Mouse (Mus musculus) heart, embryonic 14.5 days (tissue): ENCODE data around the gene Daam1. TPM values are rescaled to one million over a fixed set of nuclear protein-coding genes. Genes with fewer than 3 reads are reported as not detected.
A peak's percentile ranks its signal among the peaks of the same experiment; 100 is the strongest.

Experiments used
- ATAC-seq: fragments of 200-750 bp; cut with Nextera tagmentation; 2 replicates; pipeline ENCODE4 v1.8.0; 2017; ENCODE audit warnings: low read depth, moderate TSS enrichment; ENCODE audit not compliant: insufficient number of reproducible peaks, insufficient read depth, low FRiP score
- H3K27ac ChIP-seq, 2 experiments: fragments of 200-500 bp in 1 of 2; fragments of 300-500 bp in 1 of 2; sonication (generic) in 1 of 2; replicated peaks in 1 of 2; 2 replicates each; pipeline ENCODE4 v1.5.1; 2012 to 2014; ENCODE audit warnings: low read depth in 2 of 2, low read length in 2 of 2, control low read depth in 1 of 2, mild to moderate bottlenecking in 1 of 2, mixed read lengths in 1 of 2; ENCODE audit not compliant: control insufficient read depth in 1 of 2, insufficient read depth in 1 of 2
- H3K27me3 ChIP-seq: fragments of 300-500 bp; sonication (generic); 2 replicates; pipeline ENCODE4 v1.6.1; 2014; ENCODE audit warnings: mild to moderate bottlenecking, low read length, control low read depth; ENCODE audit not compliant: control insufficient read depth, insufficient read depth
- H3K36me3 ChIP-seq: fragments of 300-500 bp; sonication (generic); 2 replicates; pipeline ENCODE4 v1.6.1; 2014; ENCODE audit warnings: mild to moderate bottlenecking, control low read depth, low read length, mixed read lengths; ENCODE audit not compliant: control insufficient read depth, insufficient read depth
- H3K4me1 ChIP-seq, 2 experiments: fragments of 200-500 bp in 1 of 2; fragments of 300-500 bp in 1 of 2; sonication (generic) in 1 of 2; 2 replicates each; pipeline ENCODE4 v1.6.1; 2012 to 2014; ENCODE audit warnings: low read length in 2 of 2, control low read depth in 1 of 2, mixed read lengths in 1 of 2; ENCODE audit not compliant: control insufficient read depth in 2 of 2, insufficient read depth in 2 of 2
- H3K4me2 ChIP-seq: fragments of 300-500 bp; sonication (generic); 2 replicates; pipeline ENCODE4 v1.6.1; 2014; ENCODE audit warnings: mild to moderate bottlenecking, low read length
- H3K4me3 ChIP-seq, 2 experiments: fragments of 200-500 bp in 1 of 2; fragments of 300-500 bp in 1 of 2; sonication (generic) in 1 of 2; 2 replicates each; pipeline ENCODE4 v1.5.1; 2012 to 2014; ENCODE audit warnings: low read length in 2 of 2, mild to moderate bottlenecking in 2 of 2, control low read depth in 1 of 2, low read depth in 1 of 2, moderate library complexity in 1 of 2; ENCODE audit not compliant: control insufficient read depth in 1 of 2, insufficient read depth in 1 of 2
- H3K9ac ChIP-seq: fragments of 300-500 bp; sonication (generic); 2 replicates; pipeline ENCODE4 v1.6.1; 2014; ENCODE audit warnings: mild to moderate bottlenecking, low read length
- H3K9me3 ChIP-seq: fragments of 300-500 bp; sonication (generic); 2 replicates; pipeline ENCODE4 v1.6.1; 2016; ENCODE audit warnings: low read length, control low read depth; ENCODE audit not compliant: control insufficient read depth
- WGBS: fragments of 180-500 bp; shearing (Covaris S2); extraction: QIAGEN DNeasy Blood & Tissue Kit; methylation state at CpG from one replicate; pipeline ENCODE4 v1.1.7; 2014; 5-methylcytosine and 5-hydroxymethylcytosine counted together
- polyA plus RNA-seq: library from polyadenylated mRNA; unstranded; fragments of >200 nt; fragmentation: Nextera tagmentation; extraction: Ambion mirVana; gene quantifications from 2 replicates; pipeline ENCODE4 v1.2.1, GENCODE M21; 2014

Gene Daam1
- polyA plus RNA-seq, 1 experiment from 2014 or later = 33.3 TPM

DNA sequence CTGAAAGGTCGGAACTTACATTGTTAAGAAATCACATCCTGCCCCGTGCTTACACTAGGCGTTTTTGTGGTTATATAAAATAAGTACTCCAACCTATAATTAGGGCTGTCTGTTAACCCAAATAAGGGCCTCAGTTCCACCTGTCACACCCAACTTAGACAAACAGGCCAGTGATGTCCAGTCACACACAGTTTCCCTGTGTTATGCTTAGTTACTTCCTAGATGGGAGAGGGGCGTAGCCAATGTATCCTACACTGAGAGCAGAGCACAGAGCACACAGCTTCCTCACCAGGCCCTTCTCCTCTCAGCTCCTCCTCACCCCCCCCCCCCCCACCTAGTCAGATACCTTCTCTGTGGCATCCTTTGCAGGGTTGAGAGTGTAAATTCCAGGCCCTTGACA is 41.5 kb downstream of the Daam1 start:
- H3K9me3 ChIP-seq = no peaks in the 10 kb centered on the region
- H3K27me3 ChIP-seq = no peaks in the 10 kb centered on the region
- H3K27ac ChIP-seq = no peak overlapping the region
- WGBS = 83% methylated on average over 4 of the region's 4 CpGs
- H3K36me3 ChIP-seq = peaks cover 27% of the 10 kb centered on the region
- H3K4me2 ChIP-seq = no peak overlapping the region
- H3K4me1 ChIP-seq = peaks cover 26 to 62% of the 10 kb centered on the region in 2 experiments
- ATAC-seq = no peak
- H3K9ac ChIP-seq = no peak overlapping the region
- no peak overlapping the region for H3K4me3 ChIP-seq

DNA sequence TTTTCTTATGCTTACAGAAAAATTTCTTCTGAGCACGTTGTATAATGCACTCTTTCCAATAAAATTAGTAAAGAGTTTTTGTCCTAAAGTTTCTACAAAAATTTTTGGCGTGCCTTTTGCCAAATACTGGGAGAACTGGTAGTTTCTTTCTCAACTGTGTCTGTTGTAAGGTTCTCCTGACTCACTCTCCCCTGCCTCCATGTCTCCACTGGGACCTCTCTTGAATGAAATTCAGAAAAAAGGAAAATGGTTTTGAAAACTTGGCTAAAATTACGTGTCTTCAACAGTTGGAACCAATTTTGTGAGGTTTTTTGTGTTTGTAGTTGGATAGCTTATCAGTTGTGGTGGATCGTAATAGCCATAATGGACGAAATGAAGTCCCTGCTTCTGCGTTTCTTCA is 43.7 kb downstream of the Daam1 start:
- 89% methylated on average over 6 of the region's 6 CpGs for WGBS
- no peak for ATAC-seq
- H3K9ac ChIP-seq = no peak overlapping the region
- H3K9me3 ChIP-seq = no peaks in the 10 kb centered on the region
- no peak overlapping the region for H3K4me3 ChIP-seq
- H3K27ac ChIP-seq = no peak overlapping the region
- no peaks in the 10 kb centered on the region for H3K27me3 ChIP-seq
- H3K36me3 ChIP-seq = peaks cover 27% of the 10 kb centered on the region
- H3K4me1 ChIP-seq = peaks cover 20 to 62% of the 10 kb centered on the region in 2 experiments
- H3K4me2 ChIP-seq = no peak overlapping the region

DNA sequence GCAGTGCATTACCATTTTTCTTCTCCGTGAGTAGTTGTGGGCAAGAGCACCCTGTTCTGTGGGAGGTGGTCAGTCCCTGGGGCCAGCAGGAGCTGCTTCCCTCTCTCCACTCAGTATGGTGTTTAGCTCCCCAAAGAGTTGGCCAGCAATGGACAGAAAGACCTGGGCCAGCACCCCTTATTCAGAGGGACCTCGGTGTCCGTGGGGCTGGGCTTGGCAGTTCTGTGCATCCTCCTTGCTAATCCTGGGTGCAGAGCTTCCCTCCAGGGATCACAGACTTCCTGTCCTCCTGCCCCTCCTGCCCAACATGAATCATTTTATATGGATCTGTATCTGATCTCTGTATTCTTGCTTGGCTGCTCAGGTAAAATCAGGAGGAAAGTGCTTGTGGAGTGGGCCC is 44.1 kb downstream of the Daam1 start:
- no peak for ATAC-seq
- WGBS = 72% methylated on average over 3 of the region's 3 CpGs
- H3K4me3 ChIP-seq = no peak overlapping the region
- H3K27ac ChIP-seq = peak overlapping the region in 1 of 2 experiments; percentile 3; a peak in 1 of 4 replicates
- peaks cover 26% of the 10 kb centered on the region for H3K36me3 ChIP-seq
- no peak overlapping the region for H3K4me2 ChIP-seq
- H3K27me3 ChIP-seq = no peaks in the 10 kb centered on the region
- no peak overlapping the region for H3K9ac ChIP-seq
- peaks cover 19 to 61% of the 10 kb centered on the region in 2 experiments for H3K4me1 ChIP-seq
- no peaks in the 10 kb centered on the region for H3K9me3 ChIP-seq

DNA sequence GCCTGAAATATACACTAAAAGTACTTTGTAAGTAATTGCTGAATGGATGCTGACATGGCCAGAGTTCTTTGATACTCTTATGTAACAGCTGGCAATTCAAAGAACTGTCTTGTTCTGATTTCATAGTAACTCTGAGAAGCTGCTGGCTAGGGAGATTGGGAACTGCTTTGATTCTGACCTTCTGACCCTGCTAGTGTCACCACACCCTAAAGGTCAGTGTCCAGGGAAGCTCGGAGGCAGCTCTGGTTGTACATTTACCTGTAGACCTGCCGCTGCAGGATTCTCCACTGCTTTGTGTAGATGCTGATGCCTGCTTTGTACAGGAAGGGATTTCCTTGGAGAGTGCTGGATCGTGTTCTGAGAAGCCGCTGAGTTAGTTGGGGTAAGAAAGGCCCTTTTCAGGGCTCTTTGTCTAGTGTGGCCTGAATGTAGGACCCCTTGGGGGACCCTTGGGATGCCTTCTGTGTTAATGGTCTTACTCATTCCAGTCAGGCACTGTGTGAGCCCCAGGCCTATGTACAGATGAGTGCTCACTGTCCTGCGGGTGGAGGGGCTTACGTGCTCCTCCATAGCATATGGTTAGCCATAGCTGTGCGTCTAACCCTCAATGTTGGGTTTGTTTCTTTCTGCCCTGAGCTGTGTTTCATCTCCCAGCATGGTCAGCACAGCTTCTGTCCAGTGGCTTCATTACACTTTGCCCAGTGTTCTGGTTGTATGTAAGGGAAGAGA is 45.0 kb downstream of the Daam1 start:
- H3K9me3 ChIP-seq = no peaks in the 10 kb centered on the region
- 87% methylated on average over 7 of the region's 7 CpGs for WGBS
- peaks cover 18 to 60% of the 10 kb centered on the region in 2 experiments for H3K4me1 ChIP-seq
- H3K4me3 ChIP-seq = no peak overlapping the region
- H3K27ac ChIP-seq = no peak overlapping the region
- no peak overlapping the region for H3K4me2 ChIP-seq
- no peaks in the 10 kb centered on the region for H3K27me3 ChIP-seq
- ATAC-seq = no peak; the same call in 1 of the 2 replicates
- no peak overlapping the region for H3K9ac ChIP-seq
- peaks cover 20% of the 10 kb centered on the region for H3K36me3 ChIP-seq

DNA sequence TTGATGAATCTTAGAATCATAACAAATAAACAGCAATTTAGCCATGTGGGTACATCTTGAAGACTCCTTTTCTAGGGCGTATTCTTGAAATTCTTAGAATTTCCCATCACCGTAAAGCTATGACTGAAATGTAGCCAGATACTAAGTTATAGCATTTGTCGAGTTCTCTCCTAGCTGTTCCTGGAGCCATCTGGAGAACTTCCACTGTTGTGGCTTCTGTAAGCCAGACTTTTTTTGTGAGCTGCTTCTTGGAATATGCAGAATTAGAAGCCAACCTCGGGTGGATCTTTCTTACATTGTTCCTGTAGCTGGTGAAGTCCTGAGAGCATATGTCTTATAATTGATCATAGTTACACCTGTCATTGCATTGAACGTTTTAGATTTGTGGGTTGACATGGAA is 50.1 kb downstream of the Daam1 start:
- Histone ChIP-seq H3K27me3 (no peaks in the 10 kb centered on the region), H3K9ac (no peak overlapping the region), H3K4me1 (peaks cover 51 to 94% of the 10 kb centered on the region in 2 experiments), H3K36me3 (peaks cover 4% of the 10 kb centered on the region; the same call in 1 of the 2 replicates), H3K4me3 (no peak overlapping the region), H3K4me2 (no peak overlapping the region), H3K9me3 (no peaks in the 10 kb centered on the region), H3K27ac (peak overlapping the region in 1 of 2 experiments; percentile 44; a peak in 1 of 4 replicates)
- 75% methylated on average over 5 of the region's 5 CpGs for WGBS
- no peak for ATAC-seq

DNA sequence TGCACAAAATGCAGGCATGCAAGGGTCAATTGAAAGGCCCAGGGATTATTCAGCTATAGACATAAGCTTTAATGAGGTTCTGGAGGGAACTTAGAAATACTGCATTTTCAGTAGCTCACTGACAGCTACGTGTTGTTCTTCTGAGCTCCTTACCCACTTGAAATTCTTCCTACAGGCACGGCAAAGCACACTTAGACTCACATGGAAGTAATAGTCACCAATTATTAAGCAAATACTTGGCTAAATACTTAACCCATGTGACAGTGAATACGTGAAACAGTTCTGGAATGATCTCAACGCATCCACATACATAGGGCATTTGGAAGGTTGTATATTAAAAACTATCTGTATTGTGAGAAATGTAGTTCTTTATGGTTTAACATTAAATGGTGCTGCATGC is 50.6 kb downstream of the Daam1 start:
- no peak overlapping the region for H3K4me2 ChIP-seq
- H3K4me1 ChIP-seq = peaks cover 52 to 94% of the 10 kb centered on the region in 2 experiments
- peak overlapping the region in 1 of 2 experiments; percentile 44; a peak in 2 of 4 replicates for H3K27ac ChIP-seq
- H3K9me3 ChIP-seq = no peaks in the 10 kb centered on the region
- H3K4me3 ChIP-seq = no peak overlapping the region
- no peak for ATAC-seq
- H3K36me3 ChIP-seq = no peaks in the 10 kb centered on the region; the same call in 1 of the 2 replicates
- H3K27me3 ChIP-seq = no peaks in the 10 kb centered on the region
- 58% methylated on average over 4 of the region's 4 CpGs for WGBS
- H3K9ac ChIP-seq = no peak overlapping the region

DNA sequence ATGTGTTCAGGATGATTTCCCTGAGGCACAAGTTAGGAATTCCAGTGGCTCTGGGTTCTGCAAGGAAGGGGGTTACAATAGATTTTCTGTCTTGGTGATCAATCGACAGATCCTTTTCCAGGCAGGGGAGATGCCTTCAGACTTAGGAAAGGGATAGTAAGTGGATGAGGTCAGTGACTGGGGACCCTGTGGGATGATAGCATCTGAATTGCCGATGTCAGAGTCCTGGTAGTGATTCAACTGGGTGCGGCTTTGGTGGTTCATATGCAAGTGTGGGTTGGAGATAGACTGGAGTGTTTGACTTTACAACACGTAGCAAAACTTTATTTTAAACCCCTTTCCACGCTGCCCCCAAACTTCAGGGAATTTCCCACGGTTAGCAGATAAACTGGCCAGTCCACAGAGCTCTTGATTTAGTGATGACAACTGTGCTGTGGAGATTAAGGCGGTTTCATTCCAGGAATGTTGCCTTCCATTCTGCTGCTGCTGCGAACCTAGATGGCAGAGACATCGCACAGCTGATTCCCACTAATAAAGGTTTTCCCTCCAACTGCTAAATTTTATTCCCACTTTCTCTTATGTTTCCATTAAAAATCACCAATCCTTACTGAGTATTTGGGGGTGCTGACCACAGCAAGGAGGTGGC is 52.3 kb downstream of the Daam1 start:
- 12% methylated on average over 9 of the region's 9 CpGs for WGBS
- Histone ChIP-seq H3K4me3 (no peak overlapping the region), H3K9ac (peak overlapping the region; percentile 44), H3K4me2 (peak overlapping the region; percentile 51), H3K9me3 (no peaks in the 10 kb centered on the region), H3K36me3 (no peaks in the 10 kb centered on the region), H3K27me3 (no peaks in the 10 kb centered on the region), H3K27ac (peak overlapping the region; percentile 57 to 92), H3K4me1 (peaks cover 60 to 94% of the 10 kb centered on the region in 2 experiments)
- ATAC-seq = no peak
